Mouse (Mus musculus): Measurements from ENCODE around the gene Med13l.

DNA sequence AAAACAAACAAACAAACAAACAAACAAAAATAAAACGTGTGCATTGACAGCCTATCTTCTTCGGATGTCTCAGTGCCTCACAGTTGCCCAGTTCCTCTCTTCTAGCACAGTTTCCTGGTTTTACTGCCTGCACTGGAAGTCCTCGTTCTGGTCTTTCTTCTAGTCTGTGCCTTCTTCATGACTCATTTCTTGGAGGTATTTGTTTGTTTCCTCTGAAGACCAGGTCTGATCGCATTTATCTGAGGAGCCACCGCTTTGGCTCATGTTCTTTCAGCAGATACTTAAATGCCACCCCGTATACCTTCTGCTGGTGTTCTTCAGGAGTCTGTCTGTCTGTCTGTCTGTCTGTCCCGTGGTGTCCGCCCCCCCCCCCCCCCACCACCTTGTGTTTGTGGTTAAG is 72.6 kb downstream of the Med13l start:
- TF ChIP-seq CTCF (IDR thresholded peaks at IDR 0.05; ENCODE audit: borderline replicate concordance, control insufficient read depth, extremely low read depth, insufficient read depth, low read length, poor library complexity) (no peak), POLR2A (IDR thresholded peaks at IDR 0.05; ENCODE audit: control insufficient read depth, extremely low read depth, insufficient read depth, low read length, poor library complexity) (no peak)
